Mouse (Mus musculus) cerebellum, adult 11 months (tissue): Measurements from ENCODE around the gene F2.
"Not testable (repeated sequence)": the region's sequence is repeated elsewhere in the genome, so short reads cannot be mapped to it uniquely, and the experiment has no call there.

Experiments
- DNase-seq: peaks from one replicate; pipeline ENCODE4 v3.0.0; 2022

Gene F2

DNA sequence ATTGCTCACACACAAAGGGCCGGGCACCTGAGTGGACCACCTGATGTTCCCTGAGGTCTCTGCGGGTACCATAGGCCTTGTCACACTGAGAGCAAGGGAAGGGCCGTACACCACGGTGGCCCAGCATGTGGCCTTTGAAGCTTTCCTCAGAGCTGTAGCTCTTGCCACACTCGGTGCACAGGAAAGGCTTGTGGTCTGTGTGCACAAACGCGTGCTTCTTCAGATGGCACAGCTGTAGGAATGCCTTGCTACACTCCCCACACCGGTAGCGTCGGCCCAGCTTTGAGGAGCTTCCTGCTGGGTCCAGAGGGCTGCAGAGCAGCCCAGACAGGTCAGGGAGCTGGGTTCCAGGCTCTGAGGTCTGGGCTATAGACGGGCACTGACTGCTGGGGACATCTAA is 9.6 kb upstream of the F2 start:
- DNase-seq: no peak

- DNase-seq: no peak
These were observed 9.1 kb upstream of the F2 start for GRCm38 (mm10) chr2:91645354-91645753.

- DNase-seq: no peak
These were observed 7.8 kb upstream of the F2 start for GRCm38 (mm10) chr2:91644021-91644420.

DNA sequence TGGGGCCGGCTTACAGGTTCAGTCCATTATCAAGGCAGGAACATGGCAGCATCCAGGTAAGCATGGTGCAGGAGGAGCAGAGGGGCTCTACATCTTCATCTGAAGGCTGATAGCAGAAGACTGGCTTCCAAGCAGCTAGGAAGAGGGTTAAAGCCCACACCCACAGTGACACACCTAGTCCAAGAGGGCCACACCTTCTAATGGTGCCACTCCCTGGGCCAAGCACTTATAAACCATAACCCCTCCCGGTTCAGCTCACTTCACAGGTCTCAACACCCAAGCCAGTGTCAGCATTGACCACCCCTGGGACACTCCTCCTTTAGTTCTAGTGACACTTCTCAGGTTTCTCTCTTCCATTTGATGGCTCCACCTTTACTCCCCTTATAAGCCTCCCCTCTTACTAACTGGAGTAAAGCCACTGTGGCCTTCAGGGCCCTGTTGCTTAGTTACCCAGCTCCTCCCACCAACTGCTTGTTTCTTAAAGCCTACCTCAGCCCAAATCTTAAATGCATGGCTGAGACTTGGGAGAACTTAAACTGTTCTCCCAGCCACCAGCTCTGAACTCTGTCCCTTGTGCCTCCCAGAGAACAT is 6.7 kb upstream of the F2 start:
- DNase-seq: no peak

GRCm38 (mm10) chr2:91638931-91639330 is 2.7 kb upstream of the F2 start:
- DNase-seq: no peak

DNA sequence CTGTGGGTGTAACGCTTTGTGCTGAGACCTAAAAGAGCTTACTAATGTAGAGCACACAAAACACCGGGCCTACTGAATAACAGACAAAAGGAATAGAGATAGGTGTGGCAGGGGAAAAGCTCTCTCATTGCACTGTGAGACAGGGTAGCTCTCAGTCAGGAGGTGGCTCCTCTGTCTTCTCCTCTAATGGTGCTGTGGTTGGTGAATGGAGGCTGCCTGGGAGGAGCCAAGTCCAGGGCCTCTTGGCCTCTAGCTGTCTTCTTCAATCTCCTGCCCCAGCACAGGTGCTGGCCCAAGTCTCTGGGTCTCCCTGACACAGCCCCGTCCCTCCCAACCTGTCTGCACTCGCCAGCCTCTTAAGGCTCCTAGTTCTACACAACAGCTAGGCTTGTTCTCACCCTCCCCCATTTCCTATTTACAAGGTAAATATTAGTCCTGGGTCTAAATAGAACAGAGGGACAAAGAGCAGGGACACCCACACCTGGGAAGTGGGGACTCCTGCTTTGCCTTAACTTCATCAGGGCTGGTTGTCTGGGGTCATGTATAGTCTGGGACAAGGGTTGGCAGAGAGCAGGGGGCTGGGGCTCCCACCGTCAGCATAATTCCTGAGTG is 619 bp upstream of the F2 start:
- DNase-seq: no peak

GRCm38 (mm10) chr2:91635486-91635885 is 728 bp downstream of the F2 start:
- DNase-seq: no peak

DNA sequence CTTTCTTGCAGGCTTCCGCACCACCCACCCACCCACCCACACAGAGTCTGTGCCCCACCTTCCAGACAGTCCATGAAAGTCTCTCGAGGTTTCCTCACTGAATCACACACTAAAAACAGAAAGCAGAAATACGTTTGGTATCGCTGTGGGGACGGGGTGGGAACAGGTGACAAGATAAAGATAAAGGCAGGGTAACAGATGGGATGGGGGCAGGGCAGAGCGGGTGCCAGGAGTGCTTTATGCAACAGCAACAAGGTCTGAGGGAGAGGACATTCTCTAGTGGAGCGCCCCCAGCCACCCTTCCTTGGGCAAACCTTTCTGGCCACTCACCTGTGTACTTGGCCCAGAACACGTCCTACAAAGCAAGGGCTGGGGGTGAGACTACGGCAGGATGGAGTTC is 1.4 kb downstream of the F2 start:
- peak; percentile 32 for DNase-seq

- no peak for DNase-seq
These were observed 2.8 kb downstream of the F2 start for GRCm38 (mm10) chr2:91633334-91633977.

DNA sequence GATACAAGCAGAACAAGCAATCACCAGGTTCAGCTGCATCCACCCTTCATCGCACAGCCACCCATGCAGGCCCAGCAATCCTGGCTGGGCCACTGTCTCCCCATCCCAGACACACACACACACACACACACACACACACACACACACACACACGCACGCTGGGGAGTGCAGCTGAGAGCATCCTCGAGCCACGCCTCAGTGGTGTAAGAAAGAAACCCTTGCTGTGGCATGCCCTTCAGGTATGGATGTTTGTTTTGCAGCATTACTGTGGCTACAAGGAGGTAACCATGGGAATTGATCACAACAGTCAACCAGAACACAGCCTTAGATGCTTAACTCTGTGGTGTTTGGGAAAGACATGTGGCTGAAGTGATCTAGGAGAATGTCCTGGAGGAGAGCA is 3.9 kb downstream of the F2 start:
- no peak for DNase-seq

DNA sequence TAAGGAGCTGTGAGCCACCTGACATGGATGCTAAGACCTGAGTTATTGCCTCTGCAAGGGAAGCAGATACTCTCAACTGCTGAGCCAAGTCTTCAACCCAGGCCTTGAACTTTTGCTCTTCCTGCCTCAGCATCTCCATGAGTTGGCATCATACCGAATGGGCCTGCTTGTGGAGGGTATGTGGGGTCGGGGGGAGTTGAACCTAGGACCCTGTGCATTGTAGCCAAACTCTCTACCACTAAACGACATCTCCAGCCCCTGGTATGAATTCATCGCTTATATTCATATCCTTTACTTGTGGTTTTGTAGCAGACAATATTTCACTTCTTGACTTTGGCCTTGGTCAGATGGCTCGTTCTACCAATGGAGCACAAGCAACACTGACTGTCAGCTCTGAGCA is 4.4 kb downstream of the F2 start:
- no peak for DNase-seq

GRCm38 (mm10) chr2:91630384-91630783 is 5.8 kb downstream of the F2 start:
- no peak for DNase-seq

GRCm38 (mm10) chr2:91629682-91630081 is 6.5 kb downstream of the F2 start:
- DNase-seq: no peak

DNA sequence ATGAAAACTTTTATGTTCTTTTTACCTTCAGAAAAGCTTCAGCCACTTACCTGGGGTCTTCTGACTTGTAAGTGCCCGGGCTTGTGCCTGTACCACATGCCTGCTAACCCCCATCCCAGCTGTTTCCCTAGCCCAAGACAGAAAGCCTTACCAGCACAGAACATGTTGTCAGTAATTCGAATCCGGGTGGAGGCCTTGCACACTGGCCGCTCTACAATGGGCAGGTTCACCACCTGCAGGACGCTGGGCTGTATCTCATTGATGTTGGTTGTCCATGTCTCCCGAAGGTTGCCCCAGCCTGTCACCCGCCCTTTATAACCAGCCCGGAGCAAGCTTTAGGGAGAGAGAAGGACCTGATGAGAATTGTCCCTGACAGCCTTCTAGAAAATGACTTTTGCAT is 8.0 kb downstream of the F2 start:
- DNase-seq: no peak

- DNase-seq: no peak
These were observed 8.7 kb downstream of the F2 start for GRCm38 (mm10) chr2:91627486-91627885.

DNA sequence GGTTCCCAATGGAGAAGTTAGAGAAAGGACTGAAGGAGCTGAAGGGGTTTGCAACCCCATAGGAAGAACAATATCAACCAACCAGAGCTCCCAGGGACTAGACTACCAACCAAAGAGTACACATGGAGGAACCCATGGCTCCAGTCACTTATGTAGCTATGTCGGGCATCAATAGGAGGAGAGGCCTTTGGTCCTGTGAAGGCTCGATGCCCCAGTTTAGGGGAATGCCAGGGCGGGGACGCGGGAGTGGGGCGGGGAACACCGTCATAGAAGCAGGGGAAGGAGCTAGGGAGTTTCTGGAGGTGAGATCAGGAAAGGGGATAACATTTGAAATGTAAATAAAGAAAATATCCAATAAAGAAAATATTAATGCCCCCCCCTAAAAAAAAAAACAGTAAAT is 12.8 kb downstream of the F2 start:
- DNase-seq: not testable (repeated sequence)

GRCm38 (mm10) chr2:91622356-91622755 is 13.9 kb downstream of the F2 start:
- no peak for DNase-seq

DNA sequence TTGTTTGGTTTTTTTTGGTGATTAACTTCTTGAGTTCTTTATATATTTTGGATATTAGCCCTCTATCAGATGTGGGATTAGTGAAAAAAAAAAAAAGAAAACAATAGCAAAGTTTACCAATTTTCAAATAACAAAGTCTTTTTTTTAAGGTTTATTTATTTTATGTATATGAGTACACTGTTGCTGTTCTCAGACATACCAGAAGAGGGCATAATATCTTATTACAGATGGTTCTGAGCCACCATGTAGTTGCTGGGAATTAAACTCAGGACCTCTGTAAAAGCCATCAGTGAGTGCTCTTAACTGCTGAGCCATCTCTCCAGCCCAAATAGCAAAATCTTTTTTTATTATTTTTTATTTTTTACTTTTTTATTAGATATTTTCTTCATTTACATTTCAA is 26.8 kb downstream of the F2 start:
- DNase-seq: not testable (repeated sequence)

DNA sequence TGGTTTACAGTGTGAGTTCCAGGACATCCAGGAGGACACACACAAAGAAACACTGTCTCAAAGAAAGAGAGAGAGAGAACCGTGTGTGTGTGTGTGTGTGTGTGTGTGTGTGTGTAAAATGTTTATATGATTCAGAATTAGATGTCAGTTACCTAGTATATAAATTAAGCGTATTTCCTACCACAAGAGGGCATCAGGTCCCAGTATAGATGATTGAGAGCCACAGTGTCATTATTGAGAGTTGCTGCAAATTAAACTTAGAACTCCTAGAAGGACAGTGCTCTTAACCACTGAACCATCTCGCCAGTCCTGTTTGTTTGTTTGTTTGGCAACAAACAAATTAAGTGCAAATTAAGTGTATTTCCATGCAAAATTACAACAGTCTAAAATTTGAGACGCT is 33.8 kb downstream of the F2 start:
- DNase-seq: no peak

GRCm38 (mm10) chr2:91600475-91600874 is 35.7 kb downstream of the F2 start:
- no peak for DNase-seq

DNA sequence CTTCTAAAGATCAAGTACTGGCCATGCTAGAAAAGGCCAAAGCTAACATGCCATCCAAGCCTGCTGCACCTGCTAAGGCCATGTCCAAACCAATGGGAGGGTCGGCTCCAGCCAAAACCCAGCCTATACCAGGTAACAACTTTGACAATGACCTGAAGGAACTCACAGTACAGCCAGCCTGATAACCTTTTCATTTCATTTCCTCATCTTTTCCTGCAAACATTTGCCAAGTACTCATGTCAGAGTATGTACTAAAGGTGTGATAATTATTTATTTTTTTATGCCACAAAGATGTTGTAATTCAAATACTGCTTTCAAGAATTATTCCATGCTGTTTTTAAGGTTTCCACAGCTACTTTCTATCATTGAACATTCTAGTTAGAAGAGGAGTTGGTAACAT is 50.0 kb downstream of the F2 start:
- DNase-seq: no peak

- peak; percentile 4 for DNase-seq
These were observed 55.3 kb downstream of the F2 start for GRCm38 (mm10) chr2:91580894-91581293.
